8 mouse cellular contexts compared by ENCODE assay signal in the genomic region with DNA sequence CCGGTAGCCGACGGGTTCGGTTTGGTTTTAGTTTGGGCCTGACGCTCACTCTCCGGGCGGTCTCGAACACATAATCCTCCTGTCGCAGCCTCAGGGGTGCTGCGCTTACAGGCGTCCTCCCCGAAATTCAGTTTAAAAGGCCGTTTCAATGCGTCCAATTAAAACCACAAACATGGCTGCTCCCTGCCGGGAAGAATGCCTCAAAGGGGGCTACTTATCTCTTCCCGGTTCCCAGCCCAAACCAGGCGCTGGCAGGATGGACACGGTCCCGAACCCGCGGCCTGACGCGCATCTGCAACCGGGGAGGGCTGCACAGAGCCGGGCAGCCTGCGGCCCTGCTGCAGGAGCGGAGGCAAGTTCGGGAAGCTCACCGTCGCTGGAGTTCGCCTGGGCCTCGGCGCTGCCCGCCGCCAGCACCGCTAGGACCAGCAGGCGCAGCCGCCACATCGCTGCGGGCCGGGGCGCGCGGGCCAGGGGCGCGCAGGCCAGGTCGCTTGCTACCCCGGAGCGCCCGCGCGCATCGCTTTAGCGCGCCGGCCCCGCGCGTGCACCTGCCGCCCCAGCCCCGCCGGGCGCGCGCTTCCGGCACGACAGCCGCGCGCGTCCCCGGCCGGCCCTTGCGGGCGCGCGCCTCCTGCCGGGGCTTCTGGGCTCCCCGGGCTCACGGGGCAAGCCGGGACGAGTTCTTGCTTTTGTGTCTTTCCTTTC. TPM values are rescaled to one million over a fixed set of nuclear protein-coding genes. Genes with fewer than 3 reads are reported as not detected.
A peak's percentile ranks its signal among the peaks of the same experiment; 100 is the strongest.
DNase-seq lines count a peak whose midpoint lies in the region; ATAC-seq lines count a peak whose summit lies in the region.

No protein-coding gene starts in this region.

- DNase-seq in adrenal gland, postnatal 10 days = peak; percentile 89
- DNase-seq in embryonic facial prominence, embryonic 10.5 days (ENCODE audit: low spot score) = peak; percentile 89
- DNase-seq in limb, embryonic 10.5 days (ENCODE audit: low spot score) = peak; percentile 83
- peak; percentile 98 for DNase-seq in midbrain, embryonic 11.5 days (ENCODE audit: low spot score, missing footprints)
- peak; percentile 76 for DNase-seq in right cerebral cortex, postnatal 4 days
- peak; percentile 70 to 77 for DNase-seq in urinary bladder, postnatal 4 days (ENCODE audit: low spot score in 2 of 2)

- ATAC-seq in granulocyte monocyte progenitor cell, adult 5-6 weeks (replicated peaks; ENCODE audit: poor library complexity, severe bottlenecking) = peak; percentile 34
- ATAC-seq in intestine, embryonic 16.5 days = peak; percentile 94
- peak; percentile 97 for ATAC-seq in midbrain, embryonic 11.5 days (ENCODE audit: low FRiP score)

- H3K27ac ChIP-seq in embryonic facial prominence, embryonic 10.5 days (replicated peaks) = peak overlapping the region; percentile 92
- H3K27ac ChIP-seq in intestine, embryonic 16.5 days (ENCODE audit: low read length) = peak overlapping the region; percentile 84
- H3K27ac ChIP-seq in limb, embryonic 10.5 days = peak overlapping the region; percentile 92
- H3K27ac ChIP-seq in midbrain, embryonic 11.5 days (ENCODE audit: low read depth, low read length) = no peak overlapping the region; the same call in 1 of the 2 replicates

- H3K4me2 ChIP-seq in intestine, embryonic 16.5 days (ENCODE audit: low read depth, low read length) = peak overlapping the region; percentile 77
- peak overlapping the region; percentile 53 for H3K4me2 ChIP-seq in midbrain, embryonic 11.5 days

- H3K9ac ChIP-seq in intestine, embryonic 16.5 days (ENCODE audit: low read depth, low read length) = peak overlapping the region; percentile 94
- peak overlapping the region; percentile 79 for H3K9ac ChIP-seq in midbrain, embryonic 11.5 days (ENCODE audit: low read length)

- H3K36me3 ChIP-seq in embryonic facial prominence, embryonic 10.5 days (replicated peaks) = no peaks in the 10 kb centered on the region
- no peaks in the 10 kb centered on the region for H3K36me3 ChIP-seq in intestine, embryonic 16.5 days (ENCODE audit: control insufficient read depth, insufficient read depth, low read length)
- H3K36me3 ChIP-seq in limb, embryonic 10.5 days = no peaks in the 10 kb centered on the region
- H3K36me3 ChIP-seq in midbrain, embryonic 11.5 days (ENCODE audit: control insufficient read depth, insufficient read depth, low read length) = no peaks in the 10 kb centered on the region

- peaks cover 25% of the 10 kb centered on the region for H3K4me1 ChIP-seq in embryonic facial prominence, embryonic 10.5 days
- peaks cover 7% of the 10 kb centered on the region for H3K4me1 ChIP-seq in intestine, embryonic 16.5 days (ENCODE audit: control insufficient read depth, insufficient read depth, low read length)
- peaks cover 26% of the 10 kb centered on the region for H3K4me1 ChIP-seq in limb, embryonic 10.5 days
- no peaks in the 10 kb centered on the region; the same call in 1 of the 2 replicates for H3K4me1 ChIP-seq in midbrain, embryonic 11.5 days (ENCODE audit: control insufficient read depth, insufficient read depth, low read length)

- WGBS in embryonic facial prominence, embryonic 10.5 days = under 1% methylated on average over 82 of the region's 82 CpGs
- under 1% methylated on average over 50 of the region's 82 CpGs for WGBS in intestine, embryonic 16.5 days
- WGBS in limb, embryonic 10.5 days = 1% methylated on average over 82 of the region's 82 CpGs
- WGBS in midbrain, embryonic 11.5 days = under 1% methylated on average over 74 of the region's 82 CpGs

- H3K4me3 ChIP-seq in embryonic facial prominence, embryonic 10.5 days = peak overlapping the region; percentile 83
- H3K4me3 ChIP-seq in intestine, embryonic 16.5 days (ENCODE audit: low read length) = peak overlapping the region; percentile 84
- H3K4me3 ChIP-seq in limb, embryonic 10.5 days = peak overlapping the region; percentile 78
- peak overlapping the region; percentile 62 for H3K4me3 ChIP-seq in midbrain, embryonic 11.5 days (ENCODE audit: low read depth, low read length)

- no peaks in the 10 kb centered on the region for H3K27me3 ChIP-seq in embryonic facial prominence, embryonic 10.5 days (replicated peaks; ENCODE audit: low read depth, poor library complexity, severe bottlenecking)
- H3K27me3 ChIP-seq in intestine, embryonic 16.5 days (replicated peaks; ENCODE audit: control insufficient read depth, insufficient read depth, low read length) = no peaks in the 10 kb centered on the region
- H3K27me3 ChIP-seq in limb, embryonic 10.5 days (ENCODE audit: low read depth, poor library complexity, severe bottlenecking) = no peaks in the 10 kb centered on the region
- H3K27me3 ChIP-seq in midbrain, embryonic 11.5 days (ENCODE audit: control insufficient read depth, insufficient read depth, low read length) = no peaks in the 10 kb centered on the region

- no peaks in the 10 kb centered on the region for H3K9me3 ChIP-seq in embryonic facial prominence, embryonic 10.5 days
- no peaks in the 10 kb centered on the region for H3K9me3 ChIP-seq in intestine, embryonic 16.5 days (ENCODE audit: control insufficient read depth, low read length)
- H3K9me3 ChIP-seq in limb, embryonic 10.5 days (replicated peaks) = no peaks in the 10 kb centered on the region
- no peaks in the 10 kb centered on the region for H3K9me3 ChIP-seq in midbrain, embryonic 11.5 days (ENCODE audit: control insufficient read depth, low read length)

RNA-seq across cellular contexts. Expression of gene Med21, which starts 8.2 kb away (rescaled TPM):
- 10 to 100 TPM; 55.1 to 59.5 TPM for total RNA-seq in adrenal gland, postnatal 10 days (2021)
- 122 and 127 TPM in 2 replicates for polyA plus RNA-seq in embryonic facial prominence, embryonic 10.5 days (2016; fragmentation: Nextera tagmentation; extraction: Ambion mirVana)
- total RNA-seq in granulocyte monocyte progenitor cell, adult 5-6 weeks (2014; fragmentation: Nextera tagmentation) = 214 and 275 TPM in 2 replicates
- 240 and 246 TPM in 2 replicates for total RNA-seq in granulocyte monocyte progenitor cell, adult 5-6 weeks (2017)
- 105 and 110 TPM in 2 replicates for polyA plus RNA-seq in intestine, embryonic 16.5 days (2015; fragmentation: Nextera tagmentation; extraction: Ambion mirVana)
- polyA plus RNA-seq in limb, embryonic 10.5 days (2016; fragmentation: Nextera tagmentation; extraction: Ambion mirVana) = 130 and 139 TPM in 2 replicates
- 125 and 135 TPM in 2 replicates for polyA plus RNA-seq in midbrain, embryonic 11.5 days (2014; fragmentation: Nextera tagmentation; extraction: Ambion mirVana)

RNA-seq across cellular contexts. Expression of gene Tm7sf3, which starts 8.5 kb away (rescaled TPM):
- total RNA-seq in adrenal gland, postnatal 10 days (2021) = 10 to 100 TPM; 41.9 to 45.0 TPM
- 26.7 and 27.5 TPM in 2 replicates for polyA plus RNA-seq in embryonic facial prominence, embryonic 10.5 days (2016; fragmentation: Nextera tagmentation; extraction: Ambion mirVana)
- 73.5 and 89.1 TPM in 2 replicates for total RNA-seq in granulocyte monocyte progenitor cell, adult 5-6 weeks (2014; fragmentation: Nextera tagmentation)
- total RNA-seq in granulocyte monocyte progenitor cell, adult 5-6 weeks (2017) = 104 and 107 TPM in 2 replicates
- polyA plus RNA-seq in intestine, embryonic 16.5 days (2015; fragmentation: Nextera tagmentation; extraction: Ambion mirVana) = 33.2 and 36.7 TPM in 2 replicates
- 23.5 and 25.8 TPM in 2 replicates for polyA plus RNA-seq in limb, embryonic 10.5 days (2016; fragmentation: Nextera tagmentation; extraction: Ambion mirVana)
- 26.2 and 28.9 TPM in 2 replicates for polyA plus RNA-seq in midbrain, embryonic 11.5 days (2014; fragmentation: Nextera tagmentation; extraction: Ambion mirVana)

RNA-seq across cellular contexts. Expression of gene Ints13, which starts 56.5 kb away (rescaled TPM):
- 10 to 100 TPM; 33.7 to 37.9 TPM for total RNA-seq in adrenal gland, postnatal 10 days (2021)
- polyA plus RNA-seq in embryonic facial prominence, embryonic 10.5 days (2016; fragmentation: Nextera tagmentation; extraction: Ambion mirVana) = 89.0 and 91.5 TPM in 2 replicates
- 90.4 and 111 TPM in 2 replicates for total RNA-seq in granulocyte monocyte progenitor cell, adult 5-6 weeks (2014; fragmentation: Nextera tagmentation)
- 93.8 and 132 TPM in 2 replicates for total RNA-seq in granulocyte monocyte progenitor cell, adult 5-6 weeks (2017)
- polyA plus RNA-seq in intestine, embryonic 16.5 days (2015; fragmentation: Nextera tagmentation; extraction: Ambion mirVana) = 44.3 and 47.4 TPM in 2 replicates
- polyA plus RNA-seq in limb, embryonic 10.5 days (2016; fragmentation: Nextera tagmentation; extraction: Ambion mirVana) = 80.1 and 101 TPM in 2 replicates
- polyA plus RNA-seq in midbrain, embryonic 11.5 days (2014; fragmentation: Nextera tagmentation; extraction: Ambion mirVana) = 101 TPM in 2 replicates

RNA-seq across cellular contexts. Expression of gene Fgfr1op2, which starts 57.2 kb away (rescaled TPM):
- total RNA-seq in adrenal gland, postnatal 10 days (2021) = 10 to 100 TPM; 80.4 to 81.7 TPM
- polyA plus RNA-seq in embryonic facial prominence, embryonic 10.5 days (2016; fragmentation: Nextera tagmentation; extraction: Ambion mirVana) = 80.9 and 86.5 TPM in 2 replicates
- 96.1 and 107 TPM in 2 replicates for total RNA-seq in granulocyte monocyte progenitor cell, adult 5-6 weeks (2014; fragmentation: Nextera tagmentation)
- 151 and 157 TPM in 2 replicates for total RNA-seq in granulocyte monocyte progenitor cell, adult 5-6 weeks (2017)
- 86.0 and 86.6 TPM in 2 replicates for polyA plus RNA-seq in intestine, embryonic 16.5 days (2015; fragmentation: Nextera tagmentation; extraction: Ambion mirVana)
- polyA plus RNA-seq in limb, embryonic 10.5 days (2016; fragmentation: Nextera tagmentation; extraction: Ambion mirVana) = 84.2 and 87.8 TPM in 2 replicates
- polyA plus RNA-seq in midbrain, embryonic 11.5 days (2014; fragmentation: Nextera tagmentation; extraction: Ambion mirVana) = 77.1 and 78.9 TPM in 2 replicates

Comparison
In these comparisons a context has a peak if more than half of its experiments do, and no peak if none do; other contexts are left out.
1. ATAC-seq: peak in every context shown above with its lines; median percentile 97 in midbrain, embryonic 11.5 days; 94 in intestine, embryonic 16.5 days; 34 in granulocyte monocyte progenitor cell, adult 5-6 weeks.